Mouse (Mus musculus): ENCODE measurements at regions not wholly inside any gene's neighbourhood (a gene's known extent, or its start where the extent isn't known, plus 50 kb on each side); places are given as distances from the start of the nearest gene placed in this dataset.

DNA sequence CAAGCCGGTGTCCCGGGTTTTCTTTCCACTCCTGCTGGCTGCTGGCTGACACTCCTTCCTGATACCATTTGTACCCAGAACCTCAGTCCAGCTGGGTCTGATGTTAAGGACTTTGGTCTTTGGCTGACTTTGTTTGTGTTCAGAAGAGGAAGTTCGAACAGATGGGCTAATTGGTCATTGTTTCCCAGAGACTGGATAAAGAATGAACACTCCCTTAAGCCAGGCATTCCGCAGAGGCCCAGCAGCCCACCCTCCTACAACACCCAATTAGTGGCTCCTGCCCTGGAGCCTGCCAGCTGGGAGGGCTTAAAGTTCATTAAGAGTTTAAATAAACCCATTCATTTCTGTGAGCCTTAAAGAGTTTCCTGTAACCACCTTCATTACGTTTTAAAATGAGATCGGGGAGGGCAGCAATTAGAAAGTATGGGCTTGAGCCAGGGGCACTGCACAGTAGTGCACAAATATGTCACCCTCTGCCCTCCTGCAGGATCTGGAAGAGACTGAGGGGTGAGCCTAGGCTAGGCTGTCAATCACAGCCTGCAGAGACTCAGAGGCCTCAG lies 257.9 kb downstream of the Ajap1 start:
- TF ChIP-seq ETS1 (IDR thresholded peaks at IDR 0.05; ENCODE audit: low read depth, low read length) (no peak), CHD1 (IDR thresholded peaks at IDR 0.05; ENCODE audit: low read depth, low read length) (no peak), E2F4 (IDR thresholded peaks at IDR 0.05; ENCODE audit: borderline replicate concordance, low read depth, low read length) (no peak), GABPA (IDR thresholded peaks at IDR 0.05; ENCODE audit: low read depth, low read length) (no peak), POLR2AphosphoS5 (IDR thresholded peaks at IDR 0.05; ENCODE audit: borderline replicate concordance, low read depth, low read length) (no peak), POLR2A (IDR thresholded peaks at IDR 0.05; ENCODE audit: control insufficient read depth in 1 of 2, insufficient read depth in 1 of 2, low read depth in 1 of 2, low read length in 2 of 2, poor library complexity in 1 of 2) (no peak), ZKSCAN1 (IDR thresholded peaks at IDR 0.05; ENCODE audit: low read depth, low read length) (no peak), JUND (IDR thresholded peaks at IDR 0.05; ENCODE audit: low read depth, low read length) (no peak)
